Mouse (Mus musculus): Measurements from ENCODE around the gene Cd86. TPM values are rescaled to one million over a fixed set of nuclear protein-coding genes. Genes with fewer than 3 reads are reported as not detected.

Cd86 gene
- polyA plus RNA-seq, 1 experiment, result 5.1 TPM

GRCm38 (mm10) chr16:36655910-36656309 is 10.0 kb downstream of the Cd86 start:
- no peak for DNase-seq (ENCODE audit: low spot score)

GRCm38 (mm10) chr16:36655199-36655598 is 10.7 kb downstream of the Cd86 start:
- DNase-seq (ENCODE audit: low spot score), result no peak

GRCm38 (mm10) chr16:36651174-36651766 is 14.6 kb downstream of the Cd86 start:
- no peak for DNase-seq (ENCODE audit: low spot score)

- DNase-seq (ENCODE audit: low spot score), result no peak
Observed at GRCm38 (mm10) chr16:36650511-36650910, 15.4 kb downstream of the Cd86 start.

GRCm38 (mm10) chr16:36649304-36649703 is 16.6 kb downstream of the Cd86 start:
- no peak for DNase-seq (ENCODE audit: low spot score)

- DNase-seq (ENCODE audit: low spot score), result no peak
Observed at GRCm38 (mm10) chr16:36645124-36645523, 20.8 kb downstream of the Cd86 start.

GRCm38 (mm10) chr16:36642696-36643046 is 23.2 kb downstream of the Cd86 start:
- no peak for DNase-seq (ENCODE audit: low spot score)

- no peak for DNase-seq (ENCODE audit: low spot score)
Observed at GRCm38 (mm10) chr16:36641830-36642695, 23.8 kb downstream of the Cd86 start.

- DNase-seq (ENCODE audit: low spot score), result no peak
Observed at GRCm38 (mm10) chr16:36640993-36641392, 24.9 kb downstream of the Cd86 start.

- no peak for DNase-seq (ENCODE audit: low spot score)
Observed at GRCm38 (mm10) chr16:36639812-36640504, 25.9 kb downstream of the Cd86 start.

- no peak for DNase-seq (ENCODE audit: low spot score)
Observed at GRCm38 (mm10) chr16:36636800-36637199, 29.1 kb downstream of the Cd86 start.

GRCm38 (mm10) chr16:36634971-36635710 is 30.7 kb downstream of the Cd86 start:
- no peak for DNase-seq (ENCODE audit: low spot score)

GRCm38 (mm10) chr16:36634421-36634820 is 31.5 kb downstream of the Cd86 start:
- no peak for DNase-seq (ENCODE audit: low spot score)

- no peak for DNase-seq (ENCODE audit: low spot score)
Observed at GRCm38 (mm10) chr16:36632229-36632628, 33.7 kb downstream of the Cd86 start.

GRCm38 (mm10) chr16:36631607-36632006 is 34.3 kb downstream of the Cd86 start:
- no peak for DNase-seq (ENCODE audit: low spot score)

- DNase-seq (ENCODE audit: low spot score), result no peak
Observed at GRCm38 (mm10) chr16:36627740-36628139, 38.1 kb downstream of the Cd86 start.

- DNase-seq (ENCODE audit: low spot score), result no peak
Observed at GRCm38 (mm10) chr16:36626567-36627197, 39.2 kb downstream of the Cd86 start.

- no peak for DNase-seq (ENCODE audit: low spot score)
Observed at GRCm38 (mm10) chr16:36625909-36626308, 40.0 kb downstream of the Cd86 start.

- DNase-seq (ENCODE audit: low spot score), result no peak
Observed at GRCm38 (mm10) chr16:36622320-36622719, 43.6 kb downstream of the Cd86 start.

GRCm38 (mm10) chr16:36621108-36621507 is 44.8 kb downstream of the Cd86 start:
- DNase-seq (ENCODE audit: low spot score), result no peak

- DNase-seq (ENCODE audit: low spot score), result no peak
Observed at GRCm38 (mm10) chr16:36613701-36614100, 52.2 kb downstream of the Cd86 start.

GRCm38 (mm10) chr16:36602632-36603031 is 63.2 kb downstream of the Cd86 start:
- DNase-seq (ENCODE audit: low spot score), result no peak

Measured in urinary bladder, adult 2 months (tissue).